Mouse (Mus musculus) right cerebral cortex, postnatal 25 days (tissue): Measurements from ENCODE around the gene Klhl26.

Source experiments
- DNase-seq: peaks from one replicate; pipeline ENCODE4 v3.0.0; 2022

Gene Klhl26

DNA sequence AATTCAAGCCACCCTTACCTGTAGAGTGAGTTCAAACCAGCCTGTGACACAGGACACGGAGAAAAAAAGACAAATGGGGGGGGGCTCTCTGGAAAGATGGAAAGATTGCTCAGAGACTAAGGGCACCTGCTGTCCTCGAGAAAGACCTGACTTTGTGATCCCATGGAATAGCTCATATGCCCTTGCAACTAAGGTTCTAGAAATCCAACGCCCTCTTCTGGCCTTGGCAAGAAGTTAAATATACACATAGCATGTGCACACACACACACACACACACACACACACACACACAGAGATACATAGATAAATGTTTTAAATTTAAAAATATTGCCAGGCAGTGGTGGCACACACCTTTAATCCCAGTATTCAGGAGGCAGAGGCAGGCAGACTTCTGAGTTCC is 36.5 kb downstream of the Klhl26 start:
- no peak for DNase-seq

DNA sequence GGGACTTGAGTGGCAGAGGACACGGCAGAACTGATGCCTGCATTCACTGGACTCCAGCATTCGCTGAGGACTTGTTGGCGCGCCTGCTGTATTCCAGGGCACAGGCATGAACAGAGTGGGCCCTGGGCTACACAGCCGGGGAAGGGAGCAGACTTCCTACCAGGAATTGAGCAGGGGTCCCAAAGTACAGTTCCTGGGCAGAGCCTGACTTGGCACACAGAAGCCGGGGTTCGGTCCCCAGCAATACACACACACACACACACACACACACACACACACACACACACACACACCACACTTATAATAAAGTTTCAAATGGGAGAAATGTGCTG is 37.0 kb downstream of the Klhl26 start:
- no peak for DNase-seq

DNA sequence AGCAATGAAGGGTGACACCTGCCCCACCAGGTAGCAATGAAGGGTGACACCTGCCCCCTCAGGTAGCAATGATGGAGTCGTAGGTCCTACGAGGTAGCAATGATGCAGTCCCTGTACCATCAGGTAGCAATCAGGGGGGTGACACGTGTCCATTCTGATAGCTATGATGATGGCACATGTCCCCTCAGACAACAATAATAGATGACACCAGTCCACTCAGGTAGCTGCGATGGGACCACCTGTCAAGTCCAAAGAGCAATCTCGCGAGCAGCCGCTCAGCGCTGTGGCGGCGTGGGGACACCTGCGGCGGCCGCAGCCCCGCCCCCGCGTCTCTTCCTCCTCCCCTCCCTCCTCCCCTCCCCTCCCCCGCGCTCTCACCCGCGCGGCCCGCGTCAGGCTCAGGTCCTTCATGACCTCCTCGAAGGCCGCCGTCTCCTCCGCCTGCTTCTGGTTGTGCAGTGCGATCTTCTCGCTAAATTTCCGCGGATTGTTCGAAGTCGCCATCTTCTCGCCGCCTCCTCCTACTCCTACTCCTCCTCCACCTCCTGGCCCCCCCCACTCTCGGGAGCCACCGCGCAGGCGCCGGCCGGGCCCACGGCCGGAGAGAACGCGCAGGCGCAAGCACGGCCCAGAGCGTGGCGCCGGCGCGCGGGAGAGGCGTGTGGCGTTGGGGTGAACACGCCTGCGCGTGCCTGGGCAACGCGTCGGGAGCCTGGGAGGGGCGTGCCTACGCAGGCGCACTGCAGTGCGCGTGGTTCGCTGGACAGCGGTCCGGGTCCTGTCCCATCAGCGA is 37.5 kb downstream of the Klhl26 start, which contains the start of gene Crtc1:
Gene Crtc1, minus strand, starts transcription at position 525 of the 793 bp plus-strand sequence.
- peak; percentile 97 for DNase-seq

DNA sequence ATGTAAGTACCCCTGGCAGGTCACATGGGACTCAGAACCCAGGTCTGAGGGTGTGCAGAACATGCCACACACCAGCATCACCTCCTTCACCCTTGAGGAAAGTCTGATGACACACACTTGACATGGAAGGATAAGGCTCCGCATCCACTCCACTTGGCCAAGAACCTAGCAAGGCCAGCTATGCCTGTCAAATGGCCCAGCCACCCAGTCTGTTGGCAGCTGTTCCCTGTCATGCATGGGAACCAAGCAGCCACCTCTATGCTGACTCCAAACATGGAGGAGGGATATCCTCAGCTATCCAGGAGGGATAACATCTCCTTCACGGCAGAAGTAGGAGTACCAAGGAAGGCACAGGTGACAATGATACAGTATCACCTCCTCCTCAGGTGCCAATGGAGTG is 38.3 kb downstream of the Klhl26 start:
- DNase-seq: no peak

DNA sequence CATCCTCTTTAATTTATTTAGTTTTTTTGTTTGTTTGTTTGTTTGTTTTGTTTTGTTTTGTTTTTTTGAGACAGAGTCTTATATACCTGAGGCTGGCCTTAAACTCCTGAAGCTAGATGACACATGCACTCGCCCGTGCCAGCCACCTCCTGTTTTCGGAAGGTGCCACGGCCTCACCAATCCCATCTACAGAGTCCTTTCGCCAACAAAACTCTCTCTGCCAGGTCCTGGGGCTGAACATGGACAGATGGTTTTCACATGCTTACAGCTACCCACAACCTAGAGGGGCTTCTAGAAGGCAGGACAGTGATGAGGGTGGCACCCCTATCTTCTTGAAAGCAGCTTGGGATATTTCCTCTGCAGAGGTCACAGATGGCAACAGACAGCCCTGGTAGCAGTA is 41.6 kb downstream of the Klhl26 start:
- no peak for DNase-seq

DNA sequence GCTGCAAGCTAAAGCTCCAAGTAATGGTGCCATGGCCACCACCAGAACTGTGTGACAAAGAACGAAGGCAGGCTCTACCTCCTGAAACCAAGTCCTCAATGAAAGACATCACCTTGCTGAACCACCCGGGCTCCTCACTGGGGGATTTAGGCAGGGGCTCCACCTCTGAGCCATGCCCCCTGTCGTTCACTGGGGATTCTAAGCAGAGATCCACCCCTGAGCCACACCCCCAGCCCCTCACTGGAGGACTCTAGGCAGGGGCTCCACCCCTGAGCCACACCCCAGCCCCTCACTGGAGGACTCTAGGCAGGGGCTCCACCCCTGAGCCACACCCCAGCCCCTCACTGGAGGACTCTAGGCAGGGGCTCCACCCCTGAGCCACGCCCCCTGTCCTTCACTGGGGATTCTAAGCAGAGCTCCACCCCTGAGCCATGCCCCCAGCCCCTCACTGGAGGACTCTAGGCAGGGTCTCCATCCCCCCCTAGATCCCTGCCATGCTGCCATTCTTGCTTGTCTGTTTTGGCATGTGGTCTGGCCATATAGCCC is 43.7 kb downstream of the Klhl26 start:
- DNase-seq: no peak

DNA sequence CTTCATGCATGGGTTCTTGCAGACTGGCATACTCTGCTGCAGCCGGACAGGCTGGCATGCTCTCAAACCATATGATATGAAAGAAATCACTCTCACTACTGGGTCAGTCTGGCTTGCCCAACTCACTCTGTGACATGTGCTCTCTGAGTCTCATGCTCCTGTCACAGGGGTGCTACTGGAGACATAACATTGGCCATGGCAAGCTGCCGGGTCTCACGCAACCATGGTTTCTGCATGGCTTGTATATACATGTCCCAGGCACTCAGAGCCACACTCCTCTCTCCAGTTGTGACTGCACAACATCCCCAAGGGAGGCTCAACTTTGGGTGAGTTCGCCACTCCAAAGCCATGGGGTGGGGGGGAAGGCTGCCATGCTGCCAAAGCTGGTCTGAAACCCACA is 45.6 kb downstream of the Klhl26 start:
- no peak for DNase-seq

DNA sequence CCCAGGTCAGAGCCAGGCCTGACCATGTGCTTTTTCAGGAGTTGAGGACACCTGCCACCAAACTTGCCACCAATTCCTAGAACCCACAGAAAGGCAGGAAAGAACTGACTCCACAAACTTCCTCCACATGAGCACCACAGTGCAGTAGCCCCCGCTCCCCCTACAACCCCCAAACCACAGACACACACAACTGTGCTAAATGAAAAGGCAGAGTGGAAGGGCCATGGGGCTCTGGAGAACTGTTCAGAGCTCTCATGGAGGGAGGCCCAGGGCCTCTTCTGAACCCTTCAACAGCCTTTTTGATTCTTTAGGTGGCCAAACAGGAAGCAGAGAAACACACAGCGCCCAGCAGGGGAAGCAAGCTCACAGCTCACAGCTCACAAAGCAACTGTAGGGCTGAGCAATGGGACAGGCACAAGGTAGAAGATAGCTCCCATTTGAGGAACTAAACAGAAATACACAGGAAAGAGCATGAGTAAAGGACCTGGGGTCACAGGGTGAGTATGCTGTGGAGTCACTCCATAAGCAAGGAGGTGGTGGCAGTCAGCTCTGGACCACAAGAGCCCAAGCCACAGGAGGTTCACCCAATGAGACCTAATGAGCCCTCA is 50.4 kb downstream of the Klhl26 start:
- no peak for DNase-seq

DNA sequence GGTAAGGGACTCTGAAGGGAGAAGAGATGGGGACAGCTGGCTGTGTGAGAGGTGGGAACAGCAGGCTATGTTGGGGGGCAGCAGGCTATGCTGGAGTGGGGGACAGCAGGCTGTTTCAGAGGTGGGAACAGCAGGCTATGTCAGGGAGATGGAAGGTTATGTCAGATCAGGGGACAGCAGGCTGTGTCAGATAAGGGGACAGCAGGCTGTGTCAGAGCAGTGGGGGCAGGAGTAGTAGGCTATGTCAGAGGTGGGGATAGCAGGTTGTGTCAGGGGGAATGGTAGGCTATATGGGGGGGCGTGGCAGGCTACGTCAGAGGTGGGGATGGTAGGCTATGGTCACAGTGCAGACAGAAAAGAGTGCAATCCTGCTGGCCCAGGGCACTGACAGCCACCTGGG is 54.0 kb downstream of the Klhl26 start:
- DNase-seq: no peak

DNA sequence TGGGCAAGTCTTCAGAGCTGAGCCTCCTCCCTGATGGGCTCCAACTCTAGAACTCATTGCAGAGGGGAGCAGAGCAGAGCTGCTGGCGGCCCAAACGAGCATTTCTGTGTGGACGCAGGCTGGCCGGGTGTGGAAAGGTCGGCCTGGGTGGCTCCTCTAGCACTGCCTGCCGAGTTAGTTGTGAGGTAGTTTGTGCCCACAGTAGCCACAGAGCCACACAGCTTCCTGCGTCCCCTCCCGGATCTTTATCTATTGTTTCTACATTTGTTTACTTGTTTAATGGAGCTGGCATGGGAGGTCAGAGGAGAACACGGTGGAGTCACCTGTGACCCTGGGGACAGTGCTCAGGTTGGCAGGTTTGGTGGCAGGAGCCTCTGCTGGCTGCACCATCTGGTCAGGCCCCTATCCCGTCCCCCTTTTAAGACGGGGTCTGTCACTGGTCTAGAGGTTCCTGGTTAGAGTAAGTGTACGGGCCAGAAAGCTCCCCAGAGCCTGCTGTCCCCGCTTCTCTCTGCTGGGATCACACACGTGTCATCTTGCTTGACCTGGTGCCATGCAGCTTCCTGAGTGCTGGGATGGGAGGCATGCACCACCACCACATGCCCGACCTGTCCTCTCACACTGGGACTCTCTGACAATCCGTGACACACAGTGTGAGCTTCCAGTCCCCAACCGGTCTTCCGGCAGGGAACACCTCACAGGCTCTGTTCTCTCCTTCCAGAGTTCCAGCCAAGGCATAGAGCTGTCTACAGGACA is 55.2 kb downstream of the Klhl26 start:
- DNase-seq: no peak

DNA sequence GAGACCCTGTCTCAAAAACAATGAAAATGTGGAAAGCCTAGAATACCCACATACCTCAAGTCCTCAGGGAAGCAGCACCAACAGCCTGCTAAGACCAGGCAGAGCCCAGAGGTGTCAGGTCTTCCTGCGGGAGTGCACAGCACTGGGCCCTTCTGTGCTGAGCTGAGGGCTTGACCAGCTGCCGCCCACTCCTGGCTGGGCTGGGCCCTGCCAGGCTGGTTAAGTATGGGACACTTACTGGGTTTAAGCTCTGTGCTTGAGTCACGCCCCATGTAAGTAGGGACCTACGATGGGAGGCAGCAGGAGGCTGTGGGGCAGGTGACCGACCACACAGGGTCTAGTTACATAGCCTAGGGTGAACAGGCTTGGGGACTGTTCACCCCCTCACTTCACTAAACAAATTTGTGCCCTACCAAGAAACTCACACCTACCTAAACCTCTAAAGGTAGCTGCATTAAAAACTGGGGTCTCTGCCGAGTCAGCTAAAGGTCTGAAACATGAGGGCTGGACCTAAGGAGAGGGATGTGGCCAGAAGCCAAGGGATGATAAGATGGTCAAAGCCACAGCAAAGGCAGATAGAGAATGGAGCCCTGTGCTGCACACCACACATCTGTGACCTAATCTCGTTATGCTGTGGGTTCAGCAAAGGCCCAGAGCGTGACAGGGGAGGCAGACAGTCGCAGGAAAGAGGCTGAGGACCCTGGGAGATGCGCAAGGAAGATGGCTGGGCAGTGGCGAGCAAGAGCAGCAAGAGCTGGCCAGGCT is 56.7 kb downstream of the Klhl26 start:
- DNase-seq: no peak

DNA sequence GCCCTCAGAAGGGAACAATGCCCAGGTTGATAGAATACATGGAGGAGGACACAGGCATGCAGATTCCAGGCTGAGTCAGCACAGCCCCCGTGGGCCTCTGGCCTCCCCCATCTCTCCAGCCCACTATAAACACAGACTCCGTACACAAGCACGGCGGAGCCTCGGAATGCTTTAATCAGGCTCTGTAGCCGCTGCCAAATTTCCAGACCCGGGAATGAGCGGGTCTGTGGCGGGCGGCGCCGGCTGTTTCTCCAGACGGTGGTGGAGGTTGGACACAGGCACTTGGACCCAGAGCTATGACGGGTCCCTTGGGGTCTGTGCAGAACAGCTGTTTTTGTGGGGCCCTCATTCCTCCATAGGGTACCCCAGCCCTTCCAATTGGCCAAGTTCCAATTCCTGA is 57.8 kb downstream of the Klhl26 start:
- DNase-seq: peak; percentile 67

DNA sequence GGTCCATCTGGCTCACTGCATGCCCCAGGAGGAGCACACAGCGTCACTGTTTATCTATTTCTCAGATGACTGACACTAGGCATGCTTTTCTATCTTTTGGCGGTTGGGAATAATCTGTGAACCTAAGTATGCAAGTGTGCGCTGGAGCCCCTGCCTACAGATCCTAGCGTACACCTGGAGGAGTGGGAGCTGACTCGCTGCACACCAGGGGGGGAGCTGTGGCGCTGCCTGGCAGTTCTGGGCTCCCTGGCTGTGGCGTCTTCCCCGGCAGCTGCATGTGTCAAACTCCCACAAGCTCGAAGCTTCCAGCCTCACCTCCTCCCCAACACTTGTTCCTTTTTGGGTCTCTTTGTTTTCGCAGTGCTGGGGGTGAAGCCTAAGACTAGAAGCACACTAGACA is 58.9 kb downstream of the Klhl26 start:
- DNase-seq: peak; percentile 87

DNA sequence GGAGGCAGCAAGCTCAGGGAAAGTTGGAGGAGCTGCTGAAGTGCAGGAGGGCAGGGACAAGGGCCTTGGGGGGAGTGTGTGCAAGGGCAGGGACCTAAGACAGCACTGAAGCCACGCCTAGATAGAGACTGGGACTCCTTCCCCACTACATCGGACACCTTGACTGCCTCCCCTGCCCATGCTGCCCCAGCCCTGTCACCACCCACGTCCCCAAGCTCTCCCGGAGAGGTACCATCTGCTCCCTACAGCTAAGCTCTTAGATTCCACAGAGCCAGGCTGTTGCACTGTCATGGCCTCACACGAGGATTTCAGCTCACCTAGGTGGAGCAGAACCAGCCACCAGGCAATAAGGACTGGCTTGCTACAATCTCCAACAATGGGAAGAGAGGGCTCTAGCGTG is 59.8 kb downstream of the Klhl26 start:
- peak; percentile 67 for DNase-seq

DNA sequence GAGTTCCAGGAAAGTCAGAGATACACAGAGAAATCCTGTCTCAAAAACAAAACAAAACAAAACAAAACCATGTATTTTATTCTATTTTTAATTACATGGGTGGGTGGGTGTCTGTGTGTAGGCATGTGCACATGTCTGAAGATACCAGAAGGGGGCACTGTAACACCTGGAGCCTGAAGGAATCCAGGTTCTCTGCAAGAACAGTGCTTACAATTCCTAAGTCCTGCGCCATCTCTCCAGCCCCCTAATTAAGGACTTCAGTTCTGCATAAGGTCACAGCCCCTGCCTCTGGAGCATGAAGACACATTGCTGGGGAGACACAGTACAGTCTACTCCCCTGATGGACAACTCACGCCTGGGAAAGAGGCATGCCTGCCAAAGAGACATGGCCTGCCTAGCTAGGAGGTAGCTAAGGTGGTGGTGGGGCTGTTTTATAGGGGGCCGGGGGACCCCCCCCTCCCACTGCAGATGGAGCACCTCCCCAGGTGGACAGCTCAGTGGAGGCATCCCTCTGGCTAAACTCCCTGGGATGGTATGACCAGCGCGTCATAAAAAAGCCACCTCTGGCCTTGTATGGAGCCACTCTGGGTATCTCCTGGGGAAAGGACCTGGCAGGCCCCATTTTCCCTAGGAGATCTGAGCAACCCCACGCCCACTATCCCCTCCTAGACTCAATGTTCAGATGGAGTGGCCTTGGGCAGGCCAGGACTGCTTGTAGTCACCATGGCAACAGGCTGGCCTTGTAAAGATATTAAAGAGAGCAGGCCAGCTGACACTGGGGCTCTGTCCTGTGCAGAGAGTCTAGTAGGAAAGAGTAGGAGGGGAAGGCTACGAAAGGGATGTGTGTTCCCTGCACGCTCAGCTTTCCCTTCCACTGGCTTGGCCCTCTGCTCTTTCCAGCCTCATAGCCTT is 61.0 kb downstream of the Klhl26 start:
- DNase-seq: peak; percentile 35

DNA sequence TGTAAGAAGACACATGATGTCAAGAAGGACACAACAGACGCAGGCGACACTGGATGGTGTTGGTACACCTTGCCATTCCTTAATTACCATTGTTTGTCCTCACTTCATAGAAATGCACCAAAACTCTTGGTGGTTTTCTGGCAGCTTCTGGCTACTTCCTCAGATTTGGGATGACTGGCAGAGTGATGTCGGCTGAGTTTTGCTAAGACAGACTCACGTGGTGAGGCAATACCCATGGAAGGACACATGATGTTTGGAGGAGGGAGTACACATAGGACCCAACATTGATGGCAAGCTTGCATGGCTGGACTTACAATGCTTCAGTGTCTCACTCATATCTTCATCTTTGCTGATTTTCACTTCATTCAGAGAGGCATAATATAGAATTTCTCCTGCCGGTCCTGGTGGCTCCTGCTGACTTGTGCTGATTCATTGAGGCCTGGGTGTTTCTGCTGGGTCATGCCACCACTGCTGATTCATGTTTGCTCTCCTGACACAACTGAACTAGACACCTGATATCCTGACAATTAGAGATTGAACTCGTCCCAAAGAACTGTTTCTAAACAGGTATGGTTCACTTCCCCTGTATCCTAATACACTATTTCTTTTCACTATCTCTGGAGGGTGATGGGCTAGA is 62.3 kb downstream of the Klhl26 start:
- no peak for DNase-seq

DNA sequence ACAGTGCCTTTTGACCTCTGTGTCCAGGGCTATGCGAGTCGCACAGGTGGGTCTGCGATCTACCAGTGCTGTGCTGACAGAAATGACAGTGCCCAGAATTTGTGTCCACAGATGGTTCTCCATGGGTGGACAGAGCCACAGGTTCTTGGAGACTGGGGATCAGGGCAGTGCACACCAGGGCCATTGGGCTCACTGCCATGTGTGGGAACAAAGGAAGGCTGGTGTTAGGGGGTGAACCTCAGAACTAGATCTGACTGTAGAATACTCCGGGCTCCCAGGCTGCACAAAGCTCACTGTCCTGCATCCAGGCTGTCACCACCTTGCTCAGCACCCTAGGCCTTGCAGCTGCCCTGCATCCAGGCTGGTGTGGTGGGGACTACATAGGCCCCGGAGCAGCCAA is 66.5 kb downstream of the Klhl26 start:
- DNase-seq: no peak

DNA sequence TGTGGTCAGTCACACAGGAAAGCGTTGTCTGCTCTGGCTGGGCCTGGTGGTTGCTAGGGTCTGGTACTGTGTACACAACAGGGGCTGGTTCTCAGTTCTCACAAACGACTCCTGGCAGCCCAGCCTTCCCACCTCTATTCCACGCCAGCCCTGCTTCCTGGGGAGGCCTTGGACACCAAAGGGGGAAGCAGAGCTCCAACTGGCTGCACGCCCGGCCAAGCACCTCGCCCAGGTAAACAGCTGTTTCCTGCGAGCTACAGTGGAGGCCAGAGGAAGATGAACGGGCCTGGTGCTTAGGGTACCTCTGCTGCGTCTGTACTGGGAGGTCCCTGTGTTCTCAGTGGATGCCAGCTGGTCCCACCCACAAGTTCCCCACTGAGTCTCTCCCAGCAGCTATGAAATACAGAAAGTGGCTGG is 67.3 kb downstream of the Klhl26 start:
- peak; percentile 56 for DNase-seq

DNA sequence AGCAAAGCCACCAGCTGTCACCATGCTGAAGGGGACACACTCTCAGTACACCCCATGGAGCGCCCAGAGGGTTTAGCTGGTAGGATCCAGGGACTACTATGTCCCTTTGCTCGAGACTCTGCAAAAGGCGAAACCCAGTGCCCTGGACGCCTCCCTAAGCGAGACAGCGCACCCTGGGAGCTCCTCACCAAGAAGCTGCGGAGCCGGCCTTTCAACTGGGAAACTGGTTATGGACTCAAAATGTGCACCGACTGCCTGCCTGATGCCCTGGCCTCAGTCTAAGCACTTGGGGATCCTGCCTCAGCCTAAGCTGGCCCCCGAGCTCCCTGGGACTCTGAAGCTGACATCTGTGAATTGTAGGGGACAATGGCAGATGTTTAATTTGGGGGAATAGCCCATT is 67.7 kb downstream of the Klhl26 start:
- no peak for DNase-seq

DNA sequence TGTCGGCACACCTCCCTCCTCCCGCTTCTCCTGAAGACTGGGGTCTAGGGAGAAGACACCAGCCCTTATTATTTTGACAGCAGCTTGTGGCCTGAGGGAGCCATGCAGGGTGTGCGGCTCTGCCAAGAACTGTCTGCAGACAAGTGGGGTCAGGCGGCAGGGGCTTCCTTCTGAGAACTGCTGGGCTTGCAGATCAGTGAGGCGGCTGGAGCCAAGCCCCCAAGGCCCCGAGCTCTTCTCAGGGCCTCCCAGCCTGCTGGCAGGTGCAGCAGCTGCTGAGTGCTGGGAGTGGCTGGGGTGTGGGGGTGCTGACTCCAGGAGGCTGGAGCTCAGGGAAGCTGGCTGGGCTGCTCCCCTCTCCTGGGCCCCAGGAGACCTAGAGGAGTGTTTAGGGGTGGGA is 68.5 kb downstream of the Klhl26 start:
- no peak for DNase-seq

DNA sequence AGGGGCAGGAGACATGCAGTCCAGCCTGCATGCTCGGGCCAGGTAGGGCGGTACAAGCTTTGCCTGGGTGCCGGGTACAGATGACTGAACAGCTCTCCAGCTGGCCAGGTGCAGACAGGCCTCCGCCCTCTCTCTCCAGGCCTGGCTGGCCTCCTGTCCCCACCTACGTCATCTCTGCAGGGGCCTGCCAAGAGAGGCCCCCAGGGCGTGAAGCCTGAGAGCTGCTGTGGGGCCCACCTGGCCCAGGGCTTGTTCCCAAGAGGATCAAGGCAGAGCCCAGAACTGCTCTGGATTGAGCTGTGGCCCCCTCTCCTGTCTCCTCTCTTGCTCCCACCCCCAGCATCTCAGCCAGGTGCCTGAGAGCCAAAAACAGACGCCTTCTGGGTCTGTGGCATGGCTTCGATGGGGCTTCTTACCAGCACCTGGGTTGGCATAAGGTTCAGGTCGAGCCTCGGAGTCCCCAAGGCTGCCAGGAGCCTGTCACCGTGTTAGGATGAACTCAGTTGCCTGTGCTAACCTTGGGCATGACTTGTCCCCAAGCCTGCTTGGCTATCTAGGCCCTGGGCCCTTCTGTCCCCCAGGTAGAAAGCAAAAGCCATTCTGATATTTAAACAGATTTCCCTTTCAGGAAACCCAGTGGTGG is 70.2 kb downstream of the Klhl26 start:
- DNase-seq: no peak
